Mouse (Mus musculus): Measurements from ENCODE around the gene Mcur1.

Gene Mcur1

DNA sequence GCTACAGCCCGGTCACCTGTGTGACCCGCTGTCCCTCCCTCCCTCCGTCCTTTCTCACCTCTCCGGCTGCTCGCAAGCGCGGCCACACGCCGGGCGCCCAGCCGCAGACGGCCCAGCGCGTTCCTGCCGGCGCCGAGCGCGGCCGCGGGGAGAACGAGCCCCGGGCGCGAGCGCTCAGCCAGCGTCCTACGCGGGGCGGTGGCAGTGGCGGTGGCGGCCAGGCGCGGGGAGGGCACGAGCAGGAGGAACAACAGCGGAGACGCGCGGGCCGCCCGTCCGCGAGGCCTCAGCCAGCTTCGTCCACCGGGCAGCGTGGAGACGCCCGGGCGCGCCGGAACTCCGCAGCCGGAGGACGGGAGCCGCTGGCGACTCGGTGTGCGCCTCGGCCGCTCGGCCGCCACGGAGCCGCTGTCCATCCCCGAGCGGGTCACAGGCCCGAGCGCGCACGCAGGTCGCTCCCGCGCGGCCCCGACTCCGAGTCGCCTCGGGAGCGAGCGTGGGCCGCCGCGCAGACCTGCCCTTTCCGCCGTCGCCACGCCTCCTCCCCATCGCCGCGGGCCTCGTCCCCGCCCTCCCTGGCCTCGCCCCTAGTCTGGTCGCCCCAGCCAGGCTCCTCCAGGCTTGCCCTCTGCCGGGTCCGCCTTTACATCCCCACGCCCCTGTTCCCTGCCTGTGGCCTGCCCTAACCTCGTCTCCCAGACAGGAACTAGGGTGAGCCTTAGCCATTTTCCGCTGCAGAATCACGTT, at the start of gene Mcur1:
Gene Mcur1, minus strand, starts transcription at position 481 of the 747 bp plus-strand sequence.
- DNase-seq (ENCODE audit: extremely low spot score, low spot score): peak; percentile 93

DNA sequence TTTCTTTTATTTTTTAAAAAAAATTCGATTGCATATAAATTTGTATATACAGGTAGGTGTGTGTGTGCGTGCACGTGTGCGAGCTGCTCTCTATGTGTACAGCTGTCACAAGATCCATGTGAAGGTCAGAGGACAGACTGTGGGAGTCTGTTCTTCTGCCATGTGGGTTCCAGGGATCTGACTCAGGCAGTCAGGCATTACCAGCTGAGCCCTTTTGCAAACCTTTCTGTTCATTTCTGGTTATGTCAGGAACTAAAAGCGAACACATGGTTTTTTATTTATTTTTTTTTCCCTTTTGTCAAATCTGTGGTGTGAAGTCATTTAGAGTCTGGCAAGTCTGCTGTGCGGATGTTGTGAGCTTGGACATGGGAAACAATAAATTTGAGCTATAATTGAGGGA, 48.9 kb upstream of the Mcur1 start:
- no peak for DNase-seq (ENCODE audit: extremely low spot score, low spot score)

DNA sequence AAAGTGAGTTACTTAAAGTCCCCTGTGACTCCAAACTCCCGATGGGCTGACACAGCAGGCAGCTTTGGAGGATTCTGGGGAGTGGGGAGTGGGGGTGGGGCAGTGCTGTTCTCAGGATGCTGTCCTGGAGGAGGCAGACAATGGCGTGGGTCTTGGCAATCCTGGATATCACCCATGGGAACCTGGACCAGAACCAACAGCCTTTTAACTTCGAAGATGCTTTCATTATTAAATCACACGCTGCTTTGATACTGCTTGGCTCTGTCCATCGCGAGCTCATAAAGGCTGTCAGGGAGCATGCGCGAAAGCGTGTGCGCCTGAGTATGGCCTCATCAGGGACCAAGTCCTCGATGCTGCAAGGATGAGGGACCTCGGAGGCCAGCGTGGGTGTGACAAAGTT, 43.1 kb upstream of the Mcur1 start:
- no peak for DNase-seq (ENCODE audit: extremely low spot score, low spot score)

DNA sequence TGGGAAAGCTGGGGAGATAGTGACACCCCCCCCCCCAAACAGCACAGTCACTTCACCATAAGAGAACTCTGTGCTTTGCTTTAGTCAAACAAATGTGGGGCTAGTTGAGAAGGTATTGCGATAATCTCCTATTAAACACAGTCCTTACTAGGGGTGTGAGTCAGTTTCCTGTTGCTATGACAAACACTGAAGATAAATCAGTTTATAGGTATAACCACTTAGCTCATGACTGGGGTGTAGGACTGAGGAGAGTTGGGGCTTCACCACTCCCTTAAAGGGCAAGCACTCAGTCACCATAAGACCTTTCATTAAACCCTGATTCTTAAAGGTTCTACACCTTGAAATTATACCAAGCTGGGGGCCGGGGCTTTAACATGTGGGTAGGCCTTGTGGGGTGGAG, 42.4 kb upstream of the Mcur1 start:
- no peak for DNase-seq (ENCODE audit: extremely low spot score, low spot score)

DNA sequence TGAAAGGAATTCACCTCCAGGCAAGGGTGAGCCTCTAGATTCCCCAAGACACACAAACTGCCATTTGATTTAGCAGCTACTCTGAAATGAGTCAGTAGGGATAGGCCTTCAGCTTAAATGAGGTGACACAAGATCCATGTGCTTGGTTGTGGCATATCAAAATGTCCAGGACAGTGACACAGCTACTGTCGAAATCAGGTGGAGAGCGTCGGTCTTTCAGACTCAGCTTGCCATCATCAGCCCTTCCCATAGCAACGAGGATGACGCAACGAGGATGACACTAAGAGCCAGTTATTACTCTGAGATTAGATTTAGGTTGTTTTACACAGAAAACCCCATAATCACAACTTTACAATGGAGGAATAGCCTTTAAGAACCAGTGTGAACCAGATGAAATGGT, 41.0 kb upstream of the Mcur1 start:
- DNase-seq (ENCODE audit: extremely low spot score, low spot score): no peak

DNA sequence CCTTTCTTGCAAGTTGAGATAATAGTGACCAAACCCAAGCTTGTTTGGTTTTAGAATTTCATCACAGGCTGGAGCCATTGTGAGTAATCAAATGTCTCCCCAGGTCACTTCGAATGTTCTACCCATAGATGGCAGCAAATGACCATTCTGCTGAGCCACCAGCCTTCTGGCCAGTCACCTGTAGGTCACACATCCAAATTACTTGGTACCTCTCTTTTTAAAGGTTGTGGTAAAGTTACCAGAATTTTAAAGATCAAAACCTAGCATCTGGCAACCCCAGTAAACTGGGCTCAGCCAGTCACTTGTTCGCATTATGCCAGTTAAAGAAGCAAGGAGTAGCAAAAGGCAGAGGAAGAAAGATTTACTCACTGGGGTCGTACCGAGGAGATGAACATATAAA, 35.9 kb upstream of the Mcur1 start:
- peak; percentile 44 for DNase-seq (ENCODE audit: extremely low spot score, low spot score)

DNA sequence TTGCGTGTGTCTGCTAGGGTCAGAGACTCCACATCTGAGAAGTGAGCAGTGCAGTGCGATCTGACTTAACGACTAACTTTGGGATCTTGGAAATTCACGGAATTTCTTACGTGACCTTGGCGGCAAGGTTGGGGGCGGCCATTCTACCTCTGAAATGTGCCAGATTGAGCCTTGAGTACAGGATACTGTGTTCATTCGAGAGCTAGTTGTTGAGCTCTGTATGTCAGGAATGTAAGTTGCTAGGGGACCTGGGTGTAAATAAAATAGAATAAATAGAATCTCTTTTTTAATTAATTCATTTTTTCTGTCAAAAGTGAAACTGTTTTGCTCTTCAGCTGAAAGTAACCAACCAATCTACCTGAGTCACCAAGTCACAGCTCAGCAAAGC, 32.7 kb upstream of the Mcur1 start:
- no peak for DNase-seq (ENCODE audit: extremely low spot score, low spot score)

DNA sequence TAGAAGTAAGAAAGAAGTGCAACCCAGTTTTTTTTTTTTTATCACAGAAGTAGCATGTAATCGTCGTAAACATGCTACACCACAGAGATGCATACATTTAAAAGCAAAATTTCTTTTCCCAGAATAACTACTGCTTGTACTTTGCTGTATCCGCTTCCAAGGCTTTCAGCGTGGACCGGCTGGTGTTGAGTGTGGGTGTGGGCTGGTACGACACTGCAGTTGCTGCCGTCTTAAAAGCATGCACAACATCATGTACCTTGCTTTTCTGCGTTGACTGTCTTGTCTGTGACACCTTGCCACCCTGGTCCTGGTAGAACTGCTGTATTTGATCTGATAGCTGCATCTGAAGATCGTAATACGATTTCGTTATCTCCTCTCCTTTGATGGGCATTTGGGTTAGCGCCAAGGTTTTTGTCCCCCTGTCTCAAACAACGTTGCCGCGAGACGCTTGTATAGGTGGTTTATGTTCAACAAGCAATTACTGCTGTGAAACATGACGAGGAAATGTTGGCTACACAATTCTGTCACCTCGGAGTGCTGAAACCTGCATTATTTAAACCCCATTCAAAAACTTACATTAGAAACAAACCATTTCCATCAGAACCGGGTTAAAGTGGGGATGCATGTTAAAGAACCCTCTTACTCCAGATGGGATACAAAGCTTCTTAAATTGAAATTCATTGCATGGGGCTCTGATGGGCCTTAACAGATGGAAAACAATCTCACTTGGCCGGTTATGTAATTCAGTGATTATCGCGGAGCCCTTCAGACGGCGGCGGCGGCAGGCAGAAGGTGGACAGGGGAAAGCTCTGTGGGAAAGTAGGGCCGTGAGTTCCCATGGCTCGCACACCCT, 32.1 kb upstream of the Mcur1 start:
- no peak for DNase-seq (ENCODE audit: extremely low spot score, low spot score)

DNA sequence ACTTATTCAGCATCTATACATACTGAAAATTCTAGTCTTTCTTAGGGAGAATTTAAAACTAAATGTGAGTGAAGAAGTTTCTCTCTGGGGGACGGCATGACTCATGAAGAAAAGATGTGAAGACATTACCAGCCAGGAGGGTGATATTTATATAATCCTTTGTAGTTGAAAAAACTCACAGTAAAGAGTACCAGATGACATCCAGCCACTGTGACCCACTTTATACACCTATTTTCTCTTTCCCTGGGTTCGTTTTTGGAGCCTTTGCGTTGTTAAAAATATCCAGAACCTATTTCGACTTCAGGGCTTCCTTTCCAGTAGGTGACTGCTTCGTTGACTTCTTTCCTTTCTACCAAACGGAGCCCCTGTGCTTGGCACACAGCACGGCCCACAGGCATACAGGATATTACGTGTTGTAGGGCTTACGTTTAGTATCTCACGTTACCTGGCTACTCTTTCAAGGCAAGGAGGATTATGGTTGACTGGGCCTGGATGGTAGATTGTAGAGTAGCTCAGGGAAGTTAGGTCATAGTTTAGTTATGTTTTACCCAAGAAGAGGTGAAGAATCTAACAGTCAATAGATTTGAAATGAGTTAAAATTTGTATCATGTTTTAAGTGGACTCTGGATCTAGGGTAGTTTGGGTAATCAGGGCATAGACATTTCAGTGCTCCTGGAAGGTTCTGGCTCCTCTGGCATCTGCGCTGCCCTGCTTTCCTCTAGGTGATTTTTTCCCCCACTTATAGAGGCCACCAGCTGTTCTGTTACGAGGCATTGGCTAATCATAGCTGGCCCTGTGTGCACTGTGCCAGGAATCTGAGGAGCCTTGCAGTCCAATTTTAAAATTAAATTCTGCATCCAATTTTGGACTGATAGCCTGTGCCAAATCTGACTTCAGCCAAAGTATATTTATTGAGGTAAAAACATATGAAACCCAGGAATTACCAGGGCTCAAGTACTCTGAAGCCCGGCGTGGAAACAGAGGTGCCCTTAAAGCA, 28.2 kb upstream of the Mcur1 start:
- DNase-seq (ENCODE audit: extremely low spot score, low spot score): no peak

DNA sequence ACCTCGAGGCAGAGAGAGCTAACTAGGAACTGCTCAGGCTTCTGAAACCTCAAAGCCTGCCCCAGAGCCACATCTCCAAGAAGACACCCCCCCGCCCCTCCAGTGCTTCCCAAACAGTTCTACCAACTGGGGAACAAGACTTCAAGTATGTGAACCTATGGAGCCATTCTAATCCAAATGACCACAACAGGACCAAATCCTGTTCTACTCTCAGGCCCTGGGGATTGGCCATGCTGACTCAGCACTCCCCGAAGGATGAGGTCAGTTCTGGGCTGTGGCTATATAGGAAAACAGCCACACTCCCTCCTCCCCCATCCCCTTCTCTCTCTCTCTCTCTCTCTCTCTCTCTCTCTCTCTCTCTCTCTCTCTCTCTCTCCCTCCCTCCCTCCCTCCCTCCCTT, 27.0 kb upstream of the Mcur1 start:
- DNase-seq (ENCODE audit: extremely low spot score, low spot score): no peak

DNA sequence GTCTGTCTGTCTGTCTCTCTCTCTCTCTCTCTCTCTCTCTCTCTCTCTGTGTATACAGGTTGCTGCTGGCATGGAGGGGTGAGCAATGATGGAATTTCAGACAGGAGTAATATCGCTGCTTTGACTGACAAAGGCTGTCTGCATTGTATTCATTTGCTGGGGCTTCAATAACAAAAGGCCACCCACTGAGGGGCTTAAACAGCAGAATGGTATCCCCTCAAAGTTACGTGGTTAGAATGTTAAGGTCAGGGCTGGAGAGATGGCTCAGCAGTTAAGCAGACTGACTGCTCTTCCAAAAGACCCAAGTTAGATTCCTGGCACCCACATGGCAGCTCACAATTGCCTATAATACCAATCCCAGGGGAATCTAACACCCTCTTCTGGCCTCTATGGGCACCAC, 25.3 kb upstream of the Mcur1 start:
- no peak for DNase-seq (ENCODE audit: extremely low spot score, low spot score)

DNA sequence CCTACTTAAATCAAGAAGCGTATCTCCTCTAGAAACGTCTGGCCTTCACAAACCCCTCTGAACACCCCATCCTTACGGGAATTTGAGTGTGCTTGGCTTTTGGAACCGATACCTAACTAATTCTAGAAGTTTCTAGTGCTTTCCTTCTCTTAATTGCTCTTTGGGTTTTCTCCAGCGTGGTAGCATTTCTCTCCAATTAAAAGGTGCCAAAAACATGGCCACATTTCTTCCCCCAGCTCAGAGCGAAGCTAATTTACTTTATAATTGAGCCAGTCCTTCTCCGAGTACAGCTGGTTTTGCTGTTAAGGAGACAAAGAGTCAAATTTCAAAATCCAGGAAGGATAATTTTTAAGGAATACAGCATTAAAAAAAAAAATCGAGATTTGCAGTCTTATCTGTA, 23.5 kb upstream of the Mcur1 start:
- no peak for DNase-seq (ENCODE audit: extremely low spot score, low spot score)

DNA sequence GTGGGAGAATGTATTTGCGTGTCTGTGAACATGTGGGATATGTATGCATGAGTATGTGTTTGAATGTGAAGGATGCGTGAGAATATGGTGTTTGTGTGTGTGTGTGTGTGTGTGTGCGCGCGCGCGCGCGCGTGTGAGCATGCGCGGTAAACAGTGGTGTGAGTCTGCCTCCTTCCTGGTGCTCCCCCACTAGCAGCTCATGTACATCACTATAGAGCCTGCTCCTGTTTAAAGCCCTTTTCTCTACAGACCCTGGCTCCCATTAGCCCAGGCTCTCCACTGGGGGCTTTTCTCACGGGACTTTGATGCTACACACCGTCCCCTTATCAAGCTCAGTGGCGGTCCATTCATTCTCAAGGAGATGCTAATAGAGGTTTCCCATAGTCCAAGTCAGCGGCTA, 23.0 kb upstream of the Mcur1 start:
- DNase-seq (ENCODE audit: extremely low spot score, low spot score): no peak

DNA sequence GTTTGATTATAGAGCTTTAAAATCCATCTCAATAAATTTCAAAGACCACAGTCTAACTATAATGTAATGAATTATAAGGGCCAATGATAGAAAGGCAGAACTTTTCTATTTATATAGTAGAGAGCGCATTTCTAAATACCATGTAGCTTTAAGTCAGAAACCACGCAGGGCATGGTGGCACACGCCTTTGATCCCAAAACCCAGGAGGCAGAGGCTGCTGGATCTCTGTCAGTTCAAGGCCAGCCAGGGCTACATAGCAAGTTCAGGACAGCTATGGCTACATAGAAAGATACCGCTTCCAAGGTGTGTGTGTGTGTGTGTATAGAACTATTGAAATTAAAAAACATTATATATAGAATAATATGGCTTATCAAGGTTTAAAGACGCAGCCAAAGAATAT, 20.7 kb upstream of the Mcur1 start:
- no peak for DNase-seq (ENCODE audit: extremely low spot score, low spot score)

DNA sequence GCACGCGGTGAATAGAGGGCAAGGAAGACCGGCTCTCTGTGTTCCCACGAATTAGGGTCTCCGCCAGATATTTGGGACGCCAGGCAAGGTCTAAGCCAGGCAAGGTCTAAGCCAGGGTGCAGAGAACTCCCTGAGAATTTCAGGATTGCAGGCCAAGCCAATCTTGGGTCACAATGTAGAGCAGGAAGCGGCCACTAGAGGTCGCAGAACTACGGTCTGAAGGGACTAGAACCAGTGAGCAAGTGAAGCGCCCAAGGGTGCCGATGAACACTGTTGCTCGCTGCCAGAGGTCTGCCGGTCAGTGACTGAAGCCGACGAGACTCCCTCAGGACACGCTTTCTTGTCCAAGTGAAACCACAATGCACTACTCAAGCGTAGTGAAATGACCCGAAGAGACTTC, 19.7 kb upstream of the Mcur1 start:
- DNase-seq (ENCODE audit: extremely low spot score, low spot score): peak; percentile 64

DNA sequence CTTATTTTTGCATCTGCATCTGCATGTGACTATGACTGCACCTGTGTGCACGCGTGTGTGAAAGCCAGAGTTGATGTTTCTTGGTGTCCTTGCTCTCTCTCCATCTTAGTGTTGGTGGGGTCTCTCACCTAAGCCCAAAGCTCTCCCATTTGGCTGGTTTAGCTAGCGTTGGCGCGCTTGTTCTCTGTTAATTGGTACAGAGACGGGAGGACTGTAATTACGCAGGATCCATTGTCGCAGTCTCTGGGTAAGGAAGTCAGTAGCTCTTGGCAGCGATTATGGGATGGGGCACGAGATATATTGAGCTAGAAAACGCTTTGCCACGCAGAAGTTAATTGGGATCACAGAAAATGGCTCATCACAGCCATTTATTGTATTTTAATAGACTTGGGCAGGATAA, 17.8 kb upstream of the Mcur1 start:
- DNase-seq (ENCODE audit: extremely low spot score, low spot score): no peak

DNA sequence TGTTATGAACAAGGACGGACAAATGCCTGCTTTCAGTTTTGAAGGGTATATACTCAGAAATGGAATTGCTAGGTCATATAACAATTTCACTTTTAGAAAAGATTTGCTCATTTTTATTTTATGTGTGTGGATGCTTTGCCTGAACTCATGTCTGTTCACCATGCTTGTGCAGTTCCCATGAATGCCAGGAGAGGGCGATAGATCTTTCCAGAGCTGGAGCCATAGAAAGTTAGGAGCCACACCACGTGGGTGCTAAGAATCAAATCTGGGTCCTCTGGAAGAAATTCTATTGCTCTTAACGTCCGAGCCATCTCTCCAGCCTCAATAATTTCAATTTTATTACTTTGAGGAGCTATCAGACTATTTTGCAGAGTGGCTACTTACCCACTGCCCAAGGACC, 17.3 kb upstream of the Mcur1 start:
- no peak for DNase-seq (ENCODE audit: extremely low spot score, low spot score)

DNA sequence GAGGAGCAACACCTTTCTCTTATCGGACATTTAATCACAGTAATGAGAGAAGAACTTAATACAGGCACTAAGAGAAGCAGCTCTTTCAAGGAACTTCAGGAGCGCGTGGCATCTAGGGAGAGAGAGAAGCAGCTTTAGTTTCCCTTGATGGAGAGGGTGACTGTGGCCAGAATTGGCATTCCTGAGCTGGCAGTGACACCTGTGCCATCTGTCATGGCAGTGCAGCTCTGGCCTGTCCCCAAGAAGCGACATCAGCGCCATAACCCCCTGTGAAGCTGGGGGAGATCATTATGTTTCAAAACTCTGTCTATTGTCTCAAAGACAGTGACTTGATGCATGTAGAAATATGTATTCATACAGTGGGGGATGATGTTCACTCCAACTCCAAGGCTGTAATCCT, 15.4 kb upstream of the Mcur1 start:
- DNase-seq (ENCODE audit: extremely low spot score, low spot score): no peak

DNA sequence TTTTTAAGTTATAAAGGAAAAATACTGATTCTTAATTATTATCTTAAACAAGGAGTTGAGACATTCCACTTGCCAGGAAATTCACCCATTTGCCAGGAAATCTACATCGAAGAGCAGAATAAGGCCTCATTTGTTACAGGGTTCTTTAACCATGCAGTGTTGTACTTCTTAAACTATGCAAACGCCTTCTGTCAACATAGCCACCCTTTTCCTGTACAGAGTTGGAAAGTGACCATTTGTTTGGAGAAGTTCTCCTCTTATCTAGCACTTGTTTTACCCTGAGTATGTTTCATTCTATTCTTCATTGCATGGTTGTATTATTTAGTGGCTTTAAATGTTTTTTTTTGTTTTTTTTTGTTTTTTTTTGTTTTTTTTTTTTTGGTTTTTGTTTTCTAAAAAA, 14.0 kb upstream of the Mcur1 start:
- DNase-seq (ENCODE audit: extremely low spot score, low spot score): no peak

DNA sequence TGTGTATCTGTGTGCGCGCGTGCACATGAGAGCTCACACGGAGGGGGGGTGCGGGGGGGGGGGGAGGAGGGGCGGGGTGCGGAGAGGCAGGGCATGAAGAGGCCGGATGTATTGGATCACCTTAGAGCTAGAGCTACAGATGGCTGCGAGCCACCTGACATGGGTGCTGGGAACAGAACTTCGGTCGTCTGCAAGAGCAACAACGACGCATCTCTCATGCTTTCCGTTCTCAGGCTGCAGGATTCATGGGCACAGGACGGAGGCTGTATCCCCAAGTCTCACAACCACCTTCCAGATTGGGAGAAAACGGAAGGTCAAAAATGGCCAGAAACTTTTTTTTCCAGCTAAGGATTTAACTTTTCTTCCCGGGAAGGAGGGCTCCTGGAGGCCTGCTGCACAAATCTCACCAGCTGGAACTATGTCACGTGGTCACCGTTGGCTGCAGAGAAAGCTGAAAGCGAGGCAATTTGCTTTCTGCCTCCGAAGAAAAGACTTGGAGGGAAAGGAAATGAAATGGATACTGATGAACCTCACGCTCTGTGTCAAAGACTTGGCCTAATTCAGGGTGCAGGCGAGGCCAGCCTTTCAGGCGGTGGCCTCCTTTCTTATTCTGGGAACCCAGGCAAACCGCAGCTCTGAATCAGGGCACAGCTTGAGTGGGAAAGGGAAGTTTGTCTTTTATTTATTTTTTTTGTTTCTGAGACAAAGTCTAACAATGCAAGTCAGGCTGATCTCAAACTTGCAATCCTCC, 7.3 kb upstream of the Mcur1 start:
- DNase-seq (ENCODE audit: extremely low spot score, low spot score): no peak

DNA sequence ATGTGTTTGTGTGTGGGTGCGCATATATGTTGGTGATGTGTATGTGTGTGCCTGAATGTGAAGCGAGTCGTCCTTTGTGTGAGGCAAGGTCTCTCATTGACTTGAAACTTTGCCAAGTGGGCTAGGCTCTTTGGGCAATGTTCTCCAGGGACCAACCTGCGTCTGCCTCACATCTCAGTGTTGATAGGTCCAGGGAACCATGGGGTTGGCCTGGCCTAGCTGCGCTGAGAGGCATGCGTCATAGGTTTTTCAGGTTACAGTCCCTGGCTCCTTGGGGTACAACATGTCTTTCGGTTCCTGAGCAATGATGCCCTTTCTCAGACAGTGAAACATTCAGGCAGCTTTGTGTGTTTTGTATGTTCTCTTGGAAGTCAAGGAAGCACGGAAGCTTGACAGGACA, 6.2 kb upstream of the Mcur1 start:
- no peak for DNase-seq (ENCODE audit: extremely low spot score, low spot score)

Data from neural tube, embryonic 10.5 days (tissue).